Mouse (Mus musculus): ENCODE data around the gene Cyp4f15. TPM values are rescaled to one million over a fixed set of nuclear protein-coding genes. Genes with fewer than 3 reads are reported as not detected.

Cyp4f15 gene
- total RNA-seq (2023), result not detected in 4 replicates

GRCm38 (mm10) chr17:32685048-32685750 is at the start of gene Cyp4f15:
Gene Cyp4f15 (plus strand): TSS chr17:32685627.

GRCm38 (mm10) chr17:32658712-32659111 is 26.7 kb upstream of the Cyp4f15 start, which contains the start of gene Cyp4f40:
Gene Cyp4f40 (plus strand): TSS chr17:32658900.

Other genes with a start within 250 kb of the Cyp4f15 start
- gene Cyp4f39, start 232.9 kb upstream of the Cyp4f15 start, total RNA-seq (2023), result 0.33 TPM in 1 of 4 replicates, not detected in the others
- 0.33 to 0.83 TPM (median 0.41 TPM) in 4 replicates for gene Cyp4f17, start 179.6 kb upstream of the Cyp4f15 start, total RNA-seq (2023)
- 0.92 to 6.7 TPM (median 1.3 TPM) in 4 replicates for gene Cyp4f16, start 149.1 kb upstream of the Cyp4f15 start, total RNA-seq (2023)
- gene Cyp4f37, start 64.3 kb upstream of the Cyp4f15 start, total RNA-seq (2023), result not detected in 4 replicates
- not detected in 4 replicates for gene Cyp4f40, start 26.7 kb upstream of the Cyp4f15 start, total RNA-seq (2023)
- 82.6 to 90.7 TPM (median 88.4 TPM) in 4 replicates for gene Zfp871, start 102.7 kb downstream of the Cyp4f15 start, total RNA-seq (2023)
- 0.25 to 0.37 TPM (median 0.27 TPM) in 3 of 4 replicates, not detected in the other for gene Zfp811, start 124.3 kb downstream of the Cyp4f15 start, total RNA-seq (2023)
- 3.9 to 9.0 TPM (median 7.0 TPM) in 4 replicates for gene Zfp799, start 144.6 kb downstream of the Cyp4f15 start, total RNA-seq (2023)
- 6.6 to 11.0 TPM (median 8.4 TPM) in 4 replicates for gene Zfp870, start 206.0 kb downstream of the Cyp4f15 start, total RNA-seq (2023)
- not detected in 4 replicates for gene Cyp4f14, start 231.7 kb downstream of the Cyp4f15 start, total RNA-seq (2023)

Measured in B cell, adult 62 days (primary cell).